Mouse (Mus musculus): ENCODE data around the gene Psmd9. TPM values are rescaled to one million over a fixed set of nuclear protein-coding genes. Genes with fewer than 3 reads are reported as not detected.
A peak's percentile ranks its signal among the peaks of the same experiment; 100 is the strongest.

The Psmd9 gene
- total RNA-seq, 2 experiments from 2014 or later, result 30.9 to 42.8 TPM

DNA sequence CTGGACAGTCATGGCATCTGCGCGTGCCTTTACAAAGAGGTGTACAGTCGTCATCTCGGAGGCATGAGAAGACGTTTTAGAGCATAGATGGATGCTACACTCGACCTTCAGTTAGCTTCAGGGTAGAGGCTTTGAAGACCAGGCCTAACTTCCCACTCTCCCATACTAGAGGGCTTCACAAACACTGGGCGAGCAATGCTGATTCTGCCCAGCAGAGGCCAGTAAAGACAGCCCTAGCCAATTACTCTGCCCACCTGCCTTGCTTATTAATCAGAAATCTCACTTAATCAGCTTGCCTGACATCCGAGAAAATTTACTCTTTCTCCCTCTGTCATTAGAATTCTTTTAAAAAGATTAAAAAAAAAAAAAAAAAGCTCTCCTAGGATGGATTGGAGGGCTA is 116.0 kb downstream of the Psmd9 start:
- DNase-seq (ENCODE audit: low spot score in 2 of 2), result peak; percentile 35 to 65

- DNase-seq (ENCODE audit: low spot score in 2 of 2), result no peak
Observed at GRCm38 (mm10) chr5:123288079-123288478, 118.9 kb downstream of the Psmd9 start.

- DNase-seq (ENCODE audit: low spot score in 2 of 2), result no peak
Observed at GRCm38 (mm10) chr5:123294653-123295052, 125.4 kb downstream of the Psmd9 start.

DNA sequence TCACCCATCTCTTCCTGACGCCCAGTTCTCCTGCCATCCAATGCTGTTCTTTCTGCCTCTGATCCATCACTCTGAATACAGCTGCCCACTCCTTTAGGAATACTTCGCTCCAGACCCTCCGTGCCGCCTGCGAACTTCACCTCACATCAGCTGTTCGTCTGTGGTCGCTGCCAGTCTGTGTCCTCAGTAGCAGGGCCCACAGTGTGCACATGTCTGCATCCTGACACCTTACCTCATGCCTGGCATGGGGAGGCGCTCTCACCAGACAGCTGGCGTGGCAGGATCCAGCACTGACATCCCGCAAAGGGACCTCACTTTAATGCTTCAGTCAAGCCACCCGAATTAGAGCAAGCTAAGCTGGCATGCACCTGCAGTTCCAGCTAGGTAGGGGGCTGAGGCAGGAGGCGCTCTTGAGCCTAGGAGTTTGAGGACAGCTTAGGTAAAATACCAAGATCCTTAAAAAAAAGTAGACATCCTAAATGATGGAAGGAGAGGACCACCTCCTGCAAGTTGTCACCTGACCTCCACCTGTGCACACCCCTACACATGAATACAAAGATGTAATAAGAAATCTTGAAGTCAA is 127.1 kb downstream of the Psmd9 start:
- no peak for DNase-seq (ENCODE audit: low spot score in 2 of 2)

- no peak for DNase-seq (ENCODE audit: low spot score in 2 of 2)
Observed at GRCm38 (mm10) chr5:123296972-123297754, 128.0 kb downstream of the Psmd9 start.

GRCm38 (mm10) chr5:123297830-123298229 is 128.6 kb downstream of the Psmd9 start:
- no peak for DNase-seq (ENCODE audit: low spot score in 2 of 2)

DNA sequence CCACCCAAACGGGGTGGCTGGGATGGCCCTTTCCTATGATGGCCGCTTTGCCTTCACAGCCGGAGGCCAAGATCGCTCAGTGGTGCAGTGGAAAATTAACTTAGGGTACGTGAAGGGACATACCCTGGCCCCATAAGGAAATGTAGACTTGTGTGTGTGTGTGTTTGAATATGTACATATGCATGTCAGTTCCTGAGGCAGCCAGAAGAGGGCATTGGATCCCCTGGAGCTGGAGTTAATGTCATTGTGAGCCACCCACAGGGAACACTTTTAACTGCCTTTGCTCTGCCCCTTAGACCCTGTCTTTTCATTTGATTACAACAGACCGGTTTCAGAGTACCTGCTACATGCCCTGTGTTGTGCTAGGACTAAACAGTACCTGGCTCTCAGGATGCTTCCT is 129.3 kb downstream of the Psmd9 start:
- DNase-seq (ENCODE audit: low spot score in 2 of 2), result no peak

Other genes with a start within 250 kb of the Psmd9 start
- 10 to 100 TPM; 41.3 to 54.5 TPM for gene Kdm2b, start 179.6 kb upstream of the Psmd9 start, total RNA-seq (2021)
- 10 to 100 TPM; 15.1 to 16.2 TPM for gene Orai1, start 154.3 kb upstream of the Psmd9 start, total RNA-seq (2021)
- gene Morn3, start 122.4 kb upstream of the Psmd9 start, total RNA-seq (2021), result under 1 TPM; 0.62 to 0.79 TPM
- 10 to 100 TPM; 20.1 to 20.3 TPM for gene Tmem120b, start 101.0 kb upstream of the Psmd9 start, total RNA-seq (2021)
- gene Rhof, start 36.7 kb upstream of the Psmd9 start, total RNA-seq (2021), result 10 to 100 TPM; 42.3 to 42.9 TPM
- gene Setd1b, start 27.2 kb upstream of the Psmd9 start, total RNA-seq (2021), result 10 to 100 TPM; 31.1 to 31.2 TPM
- gene Hpd, start 13.3 kb downstream of the Psmd9 start, total RNA-seq (2021), result not detected
- 1 to 10 TPM; 3.7 to 5.4 TPM for gene Wdr66, start 82.7 kb downstream of the Psmd9 start, total RNA-seq (2021)
- gene Bcl7a, start 174.4 kb downstream of the Psmd9 start, total RNA-seq (2021), result 10 to 100 TPM; 66.9 TPM
- gene Mlxip, start 225.4 kb downstream of the Psmd9 start, total RNA-seq (2021), result 10 to 100 TPM; 22.9 to 25.2 TPM